Mouse (Mus musculus): ENCODE results near the gene Rgs3.

DNA sequence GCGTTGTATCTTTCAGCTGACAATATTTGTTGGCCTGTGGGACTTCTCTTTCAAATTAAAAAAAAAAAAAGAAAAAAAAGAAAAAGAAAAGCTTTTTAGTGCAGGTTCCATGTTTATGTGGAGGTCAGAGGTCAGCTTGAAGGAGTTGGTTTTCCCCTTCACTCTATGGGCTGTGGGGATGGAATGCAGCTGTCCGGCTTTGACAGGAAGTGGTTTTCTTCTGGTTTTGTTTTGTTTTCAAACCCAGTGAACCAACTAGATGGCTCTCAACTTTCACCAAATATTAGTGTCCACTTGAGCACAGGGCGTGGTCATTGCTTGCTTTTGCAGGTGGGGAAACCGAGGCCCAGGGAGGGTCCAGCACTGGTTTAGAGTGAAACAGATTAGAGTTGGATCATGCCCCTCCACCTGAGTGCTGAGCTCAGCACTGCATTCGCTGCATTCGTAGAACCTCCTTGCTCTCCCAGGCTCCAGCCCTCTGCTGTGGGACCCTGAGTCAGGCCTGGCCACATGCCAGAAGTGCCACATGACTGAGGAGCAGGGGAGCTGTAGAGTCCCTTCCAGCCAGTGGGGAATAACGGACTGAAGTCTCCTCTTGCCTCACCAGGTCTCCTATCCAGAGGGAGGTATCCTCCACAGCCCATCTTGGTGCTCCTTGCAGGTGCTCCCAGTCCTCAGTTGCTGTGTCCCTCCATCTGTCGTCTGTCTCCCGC, 178.5 kb downstream of the Rgs3 start:
- TF ChIP-seq CTCF (IDR thresholded peaks at IDR 0.05; ENCODE audit: low read depth) (no peak), EP300 (IDR thresholded peaks at IDR 0.05; ENCODE audit: low read depth) (no peak)

Measured in liver, postnatal 0 days (tissue).